Mouse (Mus musculus) liver, adult 2 months (tissue): ENCODE measurements around the gene Nradd.

Experiments
- CTCF ChIP-seq: fragments of 200-500 bp; IDR thresholded peaks from 2 replicates; pipeline ENCODE4 v1.5.1; 2011; ENCODE audit warnings: low read depth, low read length, control low read depth
- POLR2A ChIP-seq: fragments of 200-500 bp; IDR thresholded peaks from 2 replicates; pipeline ENCODE4 v1.6.1; 2011; ENCODE audit warnings: low read length, control low read depth; ENCODE audit not compliant: insufficient read depth; ENCODE audit errors: extremely low read depth

GRCm38 (mm10) chr9:110672462-110673106 is 48.3 kb upstream of the Nradd start:
- TF ChIP-seq CTCF (peak; percentile 97), POLR2A (no peak)
